Mouse (Mus musculus) forebrain, embryonic 14.5 days (tissue): ENCODE measurements around the gene Gm10260. TPM values are rescaled to one million over a fixed set of nuclear protein-coding genes. Genes with fewer than 3 reads are reported as not detected.

Experiments used
- ATAC-seq: fragments of 200-750 bp; cut with Nextera tagmentation; 2 replicates; pipeline ENCODE4 v1.8.0; 2017; ENCODE audit warnings: mild to moderate bottlenecking, moderate library complexity
- DNase-seq: peaks from one replicate; pipeline ENCODE4 v3.0.0-alpha.2; 2015; ENCODE audit warnings: low spot score
- H3K27ac ChIP-seq: fragments of 300-500 bp; sonication (generic); 2 replicates; pipeline ENCODE4 v1.5.1; 2014; ENCODE audit warnings: low read depth, mild to moderate bottlenecking, control low read depth, low read length, moderate library complexity
- H3K27me3 ChIP-seq: fragments of 300-500 bp; sonication (generic); replicated peaks from 2 replicates; pipeline ENCODE4 v1.6.1; 2014; ENCODE audit warnings: low read length, control low read depth, mixed read lengths; ENCODE audit not compliant: control insufficient read depth, insufficient read depth
- H3K36me3 ChIP-seq: fragments of 300-500 bp; sonication (generic); 2 replicates; pipeline ENCODE4 v1.6.1; 2014; ENCODE audit warnings: low read length, control low read depth; ENCODE audit not compliant: control insufficient read depth, insufficient read depth
- H3K4me1 ChIP-seq: fragments of 300-500 bp; sonication (generic); 2 replicates; pipeline ENCODE4 v1.6.1; 2014; ENCODE audit warnings: antibody characterized with exemption, low read length, control low read depth; ENCODE audit not compliant: control insufficient read depth, insufficient read depth
- H3K4me2 ChIP-seq: fragments of 300-500 bp; sonication (generic); 2 replicates; pipeline ENCODE4 v1.6.1; 2014; ENCODE audit warnings: mild to moderate bottlenecking, control low read depth, low read length
- H3K4me3 ChIP-seq: fragments of 300-500 bp; sonication (generic); 2 replicates; pipeline ENCODE4 v1.5.1; 2014; ENCODE audit warnings: low read depth, low read length, control low read depth
- H3K9ac ChIP-seq: fragments of 300-500 bp; sonication (generic); 2 replicates; pipeline ENCODE4 v1.6.1; 2014; ENCODE audit warnings: mild to moderate bottlenecking, low read length, control low read depth, moderate library complexity
- H3K9me3 ChIP-seq: fragments of 300-500 bp; sonication (generic); replicated peaks from 2 replicates; pipeline ENCODE4 v1.6.1; 2016; ENCODE audit warnings: low read length, control low read depth, mixed read lengths; ENCODE audit not compliant: control insufficient read depth
- WGBS: fragments of 180-500 bp; shearing (Covaris S2); extraction: QIAGEN DNeasy Blood & Tissue Kit; methylation state at CpG from one replicate; pipeline ENCODE4 v1.1.7; 2014; 5-methylcytosine and 5-hydroxymethylcytosine counted together
- polyA plus RNA-seq: library from polyadenylated mRNA; unstranded; fragments of >200 nt; fragmentation: Nextera tagmentation; extraction: Ambion mirVana; gene quantifications from 2 replicates; pipeline ENCODE4 v1.2.1, GENCODE M21; 2014

Gene Gm10260
- polyA plus RNA-seq, 1 experiment from 2014 or later = 2.9 TPM

GRCm38 (mm10) chr13:97743229-97743988 is 17.0 kb downstream of the Gm10260 start:
- H3K27ac ChIP-seq = no peak overlapping the region
- peaks cover 37% of the 10 kb centered on the region for H3K4me1 ChIP-seq
- ATAC-seq = no peak
- H3K36me3 ChIP-seq = no peaks in the 10 kb centered on the region
- no peak overlapping the region for H3K4me3 ChIP-seq
- H3K9me3 ChIP-seq = no peaks in the 10 kb centered on the region
- no peaks in the 10 kb centered on the region for H3K27me3 ChIP-seq
- no peak overlapping the region for H3K4me2 ChIP-seq
- DNase-seq = no peak
- 58% methylated on average over 3 of the region's 3 CpGs for WGBS
- H3K9ac ChIP-seq = no peak overlapping the region

DNA sequence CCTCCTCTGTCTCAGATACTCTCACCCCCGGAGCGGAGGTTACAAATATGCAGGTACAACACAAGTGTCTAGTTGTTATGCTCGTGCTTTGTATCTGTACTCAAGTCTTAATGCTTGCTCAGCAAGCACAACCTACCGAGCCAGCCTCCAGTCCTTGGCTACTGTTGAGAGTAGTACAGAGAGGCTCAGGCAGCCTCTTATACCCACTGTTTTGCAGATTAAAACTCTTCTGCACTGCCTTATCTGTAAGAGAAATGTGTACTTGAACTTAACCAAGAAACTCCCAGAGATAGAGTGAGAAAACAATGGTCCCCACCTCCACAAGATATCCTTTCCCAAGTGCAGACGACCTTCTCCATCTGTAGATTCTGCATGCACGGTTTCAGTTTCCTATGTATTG is 24.5 kb downstream of the Gm10260 start:
- no peaks in the 10 kb centered on the region for H3K4me1 ChIP-seq
- WGBS = 93% methylated on average over 6 of the region's 6 CpGs

GRCm38 (mm10) chr13:97734760-97735159 is 25.7 kb downstream of the Gm10260 start:
- no peak overlapping the region for H3K27ac ChIP-seq
- no peak for ATAC-seq
- no peaks in the 10 kb centered on the region for H3K36me3 ChIP-seq

More for the DNA sequence above, 24.5 kb downstream of the Gm10260 start:
- DNase-seq (no peak), ATAC-seq (no peak)
- Histone ChIP-seq H3K4me2 (no peak overlapping the region), H3K27me3 (no peaks in the 10 kb centered on the region), H3K9me3 (no peaks in the 10 kb centered on the region), H3K36me3 (no peaks in the 10 kb centered on the region), H3K4me3 (no peak overlapping the region), H3K27ac (no peak overlapping the region), H3K9ac (no peak overlapping the region)

GRCm38 (mm10) chr13:97725160-97725825 is 35.1 kb downstream of the Gm10260 start:
- Histone ChIP-seq H3K4me3 (no peak overlapping the region), H3K4me1 (no peaks in the 10 kb centered on the region), H3K9me3 (no peaks in the 10 kb centered on the region), H3K27me3 (no peaks in the 10 kb centered on the region), H3K4me2 (no peak overlapping the region), H3K9ac (no peak overlapping the region), H3K36me3 (no peaks in the 10 kb centered on the region), H3K27ac (no peak overlapping the region)
- 65% methylated on average over 11 of the region's 11 CpGs for WGBS
- ATAC-seq (no peak), DNase-seq (no peak)

More at GRCm38 (mm10) chr13:97734760-97735159, 25.7 kb downstream of the Gm10260 start:
- 97% methylated on average over 3 of the region's 3 CpGs for WGBS
- no peaks in the 10 kb centered on the region for H3K9me3 ChIP-seq
- no peak overlapping the region for H3K9ac ChIP-seq
- DNase-seq = no peak
- no peaks in the 10 kb centered on the region for H3K4me1 ChIP-seq
- no peak overlapping the region for H3K4me2 ChIP-seq
- no peaks in the 10 kb centered on the region for H3K27me3 ChIP-seq
- H3K4me3 ChIP-seq = no peak overlapping the region

- Histone ChIP-seq H3K9me3 (no peaks in the 10 kb centered on the region), H3K4me1 (no peaks in the 10 kb centered on the region), H3K9ac (no peak overlapping the region), H3K4me3 (no peak overlapping the region), H3K27me3 (no peaks in the 10 kb centered on the region), H3K36me3 (no peaks in the 10 kb centered on the region), H3K4me2 (no peak overlapping the region), H3K27ac (no peak overlapping the region)
- WGBS = 76% methylated on average over 6 of the region's 6 CpGs
- ATAC-seq (no peak), DNase-seq (no peak)
These were observed 35.9 kb downstream of the Gm10260 start for GRCm38 (mm10) chr13:97724551-97724950.

- DNase-seq (no peak), ATAC-seq (no peak)
- Histone ChIP-seq H3K27me3 (no peaks in the 10 kb centered on the region), H3K4me3 (no peak overlapping the region), H3K4me1 (no peaks in the 10 kb centered on the region), H3K9ac (no peak overlapping the region), H3K36me3 (no peaks in the 10 kb centered on the region), H3K4me2 (no peak overlapping the region), H3K27ac (no peak overlapping the region), H3K9me3 (no peaks in the 10 kb centered on the region)
- WGBS = 82% methylated on average over 8 of the region's 8 CpGs
These were observed 47.7 kb downstream of the Gm10260 start for GRCm38 (mm10) chr13:97712506-97713275.

DNA sequence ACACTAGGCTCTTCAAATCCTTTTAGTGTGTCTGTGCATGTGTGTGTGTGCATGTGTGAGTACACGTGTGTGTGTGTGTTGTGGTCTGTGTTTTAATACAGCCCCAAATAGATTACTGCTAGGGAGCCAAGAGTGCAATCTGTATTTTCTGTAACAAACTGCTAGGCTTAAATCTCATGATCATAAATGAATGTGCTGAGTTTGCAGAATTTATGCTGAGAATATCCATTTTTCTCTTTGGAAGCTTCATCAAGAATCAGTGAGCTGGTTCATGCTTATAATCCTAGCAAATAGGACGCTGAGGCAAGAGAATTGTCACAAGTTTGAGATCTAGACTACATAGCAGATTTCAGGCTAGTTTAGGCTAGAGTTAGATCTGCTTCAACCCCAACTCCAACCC is 48.9 kb downstream of the Gm10260 start:
- Histone ChIP-seq H3K36me3 (no peaks in the 10 kb centered on the region), H3K27me3 (no peaks in the 10 kb centered on the region), H3K4me1 (no peaks in the 10 kb centered on the region), H3K4me3 (no peak overlapping the region), H3K9ac (no peak overlapping the region), H3K27ac (no peak overlapping the region), H3K4me2 (no peak overlapping the region), H3K9me3 (no peaks in the 10 kb centered on the region)
- WGBS = 90% methylated on average over 2 of the region's 2 CpGs
- ATAC-seq = no peak
- no peak for DNase-seq
